15 mouse cellular contexts compared by ENCODE assay signal in genomic region chr10:95307916-95308315, GRCm38 (mm10). TPM values are rescaled to one million over a fixed set of nuclear protein-coding genes. Genes with fewer than 3 reads are reported as not detected.
A peak's percentile ranks its signal among the peaks of the same experiment; 100 is the strongest.
DNase-seq lines count a peak whose midpoint lies in the region; ATAC-seq and TF ChIP-seq lines count a peak whose summit lies in the region.
"Had no signal": no experiment of that assay in that cellular context is flagged by ENCODE, and none has a peak within 500 bp of the region (broad histone marks: within the 10 kb centered on the region; RNA-seq: fewer than 3 reads in every experiment).

No protein-coding gene starts in this region.

- H3K27me3 ChIP-seq in forebrain, embryonic 11.5 days (ENCODE audit: control insufficient read depth, insufficient read depth, low read length) = no peaks in the 10 kb centered on the region
- peaks cover 11% of the 10 kb centered on the region for H3K27me3 ChIP-seq in forebrain, embryonic 12.5 days
- no peaks in the 10 kb centered on the region for H3K27me3 ChIP-seq in liver, adult 2 months (ENCODE audit: control insufficient read depth, insufficient read depth, low read length)
- H3K27me3 ChIP-seq in liver, embryonic 11.5 days (replicated peaks; ENCODE audit: control insufficient read depth, insufficient read depth, low read length) = no peaks in the 10 kb centered on the region
- no peaks in the 10 kb centered on the region for H3K27me3 ChIP-seq in E14TG2a.4 (ENCODE audit: insufficient read depth, low read length)
- no peaks in the 10 kb centered on the region for H3K27me3 ChIP-seq in embryonic facial prominence, embryonic 12.5 days
- H3K27me3 ChIP-seq: forebrain, embryonic 15.5 days; neural tube, embryonic 15.5 days; Patski had no signal

- no peak overlapping the region for H3K9ac ChIP-seq in forebrain, embryonic 11.5 days (ENCODE audit: low read length)
- H3K9ac ChIP-seq in forebrain, embryonic 12.5 days = no peak overlapping the region
- no peak overlapping the region for H3K9ac ChIP-seq in liver, adult 2 months (ENCODE audit: low read depth, low read length)
- H3K9ac ChIP-seq in liver, embryonic 11.5 days (ENCODE audit: low read depth, low read length) = no peak overlapping the region
- no peak overlapping the region for H3K9ac ChIP-seq in embryonic facial prominence, embryonic 12.5 days
- H3K9ac ChIP-seq: forebrain, embryonic 15.5 days; limb, embryonic 13.5 days; midbrain, embryonic 12.5 days; neural tube, embryonic 15.5 days had no signal

- H3K4me1 ChIP-seq in forebrain, embryonic 11.5 days (replicated peaks; ENCODE audit: control insufficient read depth, insufficient read depth, low read length) = peaks cover 2% of the 10 kb centered on the region; the same call in 1 of the 2 replicates
- peaks cover 28% of the 10 kb centered on the region for H3K4me1 ChIP-seq in forebrain, embryonic 12.5 days
- peaks cover 11% of the 10 kb centered on the region for H3K4me1 ChIP-seq in liver, adult 2 months (ENCODE audit: control insufficient read depth, insufficient read depth, low read length)
- H3K4me1 ChIP-seq in liver, embryonic 11.5 days (replicated peaks; ENCODE audit: control insufficient read depth, insufficient read depth, low read length) = peaks cover 4% of the 10 kb centered on the region
- peaks cover 83% of the 10 kb centered on the region for H3K4me1 ChIP-seq in E14TG2a.4 (replicated peaks; ENCODE audit: low read depth, low read length)
- H3K4me1 ChIP-seq in embryonic facial prominence, embryonic 12.5 days = peaks cover 22% of the 10 kb centered on the region

- peak; percentile 28 for DNase-seq in forebrain, embryonic 11.5 days (ENCODE audit: low spot score)
- DNase-seq in liver, adult 2 months (ENCODE audit: extremely low read depth, low read depth, low spot score) = no peak
- DNase-seq in liver, embryonic 11.5 days (ENCODE audit: low spot score) = no peak
- DNase-seq in adrenal gland, adult 2 months = no peak
- DNase-seq in frontal cortex, postnatal 36 days (ENCODE audit: low spot score in 2 of 2) = no peak
- DNase-seq: cerebellum, adult 9-11 months; heart, adult 18-20 months had no signal

- TF ChIP-seq CTCF in liver, adult 2 months (IDR thresholded peaks at IDR 0.05; ENCODE audit: low read depth, low read length) = peak; percentile 20; the same call in 1 of the 2 replicates
- TF ChIP-seq CTCF in E14TG2a.4 (conservative IDR thresholded peaks at IDR 0.05; ENCODE audit: low read length) = peak; percentile 57

- no peaks in the 10 kb centered on the region for H3K36me3 ChIP-seq in forebrain, embryonic 11.5 days (ENCODE audit: control insufficient read depth, insufficient read depth, low read length)
- no peaks in the 10 kb centered on the region for H3K36me3 ChIP-seq in forebrain, embryonic 12.5 days (replicated peaks)
- H3K36me3 ChIP-seq in liver, adult 2 months (ENCODE audit: control insufficient read depth, insufficient read depth, low read length) = no peaks in the 10 kb centered on the region
- no peaks in the 10 kb centered on the region for H3K36me3 ChIP-seq in liver, embryonic 11.5 days (ENCODE audit: control insufficient read depth, insufficient read depth, low read length)
- H3K36me3 ChIP-seq in E14TG2a.4 (ENCODE audit: insufficient read depth, low read length) = peaks cover 11% of the 10 kb centered on the region
- no peaks in the 10 kb centered on the region for H3K36me3 ChIP-seq in embryonic facial prominence, embryonic 12.5 days
- H3K36me3 ChIP-seq: forebrain, embryonic 15.5 days; limb, embryonic 13.5 days; midbrain, embryonic 12.5 days; neural tube, embryonic 15.5 days had no signal

- TF ChIP-seq POLR2A in liver, adult 2 months (IDR thresholded peaks at IDR 0.05; ENCODE audit: extremely low read depth, insufficient read depth, low read length) = no peak

- 89% methylated on average over 5 of the region's 5 CpGs for WGBS in forebrain, embryonic 11.5 days
- 89% methylated on average over 5 of the region's 5 CpGs for WGBS in forebrain, embryonic 12.5 days
- 93% methylated on average over 5 of the region's 5 CpGs for whole genome bisulfite sequencing in liver, adult 2 months
- WGBS in liver, embryonic 11.5 days = 79% methylated on average over 5 of the region's 5 CpGs
- WGBS in embryonic facial prominence, embryonic 12.5 days = 83% methylated on average over 5 of the region's 5 CpGs

- no peaks in the 10 kb centered on the region for H3K9me3 ChIP-seq in forebrain, embryonic 11.5 days (ENCODE audit: control insufficient read depth, low read length)
- no peaks in the 10 kb centered on the region for H3K9me3 ChIP-seq in forebrain, embryonic 12.5 days
- no peaks in the 10 kb centered on the region for H3K9me3 ChIP-seq in liver, embryonic 11.5 days (ENCODE audit: control insufficient read depth, low read length)
- H3K9me3 ChIP-seq in E14TG2a.4 (ENCODE audit: low read length) = no peaks in the 10 kb centered on the region
- H3K9me3 ChIP-seq in embryonic facial prominence, embryonic 12.5 days = no peaks in the 10 kb centered on the region
- H3K9me3 ChIP-seq: forebrain, embryonic 15.5 days; limb, embryonic 13.5 days; midbrain, embryonic 12.5 days; neural tube, embryonic 15.5 days had no signal

- H3K27ac ChIP-seq in forebrain, embryonic 11.5 days (ENCODE audit: low read depth, low read length) = no peak overlapping the region
- no peak overlapping the region for H3K27ac ChIP-seq in forebrain, embryonic 12.5 days
- no peak overlapping the region for H3K27ac ChIP-seq in liver, adult 2 months (replicated peaks; ENCODE audit: insufficient read depth, low read depth, low read length)
- H3K27ac ChIP-seq in liver, embryonic 11.5 days (ENCODE audit: low read depth, low read length) = no peak overlapping the region
- H3K27ac ChIP-seq in embryonic facial prominence, embryonic 12.5 days = peak overlapping the region; percentile 70; the same call in 1 of the 2 replicates
- H3K27ac ChIP-seq: forebrain, embryonic 15.5 days; limb, embryonic 13.5 days; midbrain, embryonic 12.5 days; neural tube, embryonic 15.5 days had no signal

- peaks cover 3% of the 10 kb centered on the region; the same call in 1 of the 2 replicates for H3K79me2 ChIP-seq in liver, adult 2 months (ENCODE audit: control insufficient read depth, insufficient read depth, low read length)

- no peak for ATAC-seq in forebrain, embryonic 11.5 days (replicated peaks; ENCODE audit: low FRiP score)
- ATAC-seq in forebrain, embryonic 12.5 days (ENCODE audit: low FRiP score) = no peak
- no peak for ATAC-seq in liver, embryonic 11.5 days (replicated peaks; ENCODE audit: low FRiP score)
- ATAC-seq in embryonic facial prominence, embryonic 12.5 days (ENCODE audit: insufficient number of reproducible peaks, insufficient read depth, low FRiP score, low TSS enrichment) = no peak
- ATAC-seq: forebrain, embryonic 15.5 days; Patski had no signal

- H3K4me3 ChIP-seq in forebrain, embryonic 11.5 days (ENCODE audit: low read depth, low read length) = no peak overlapping the region
- H3K4me3 ChIP-seq in forebrain, embryonic 12.5 days (replicated peaks) = no peak overlapping the region
- no peak overlapping the region for H3K4me3 ChIP-seq in liver, adult 2 months (ENCODE audit: insufficient read depth, low read depth, low read length)
- H3K4me3 ChIP-seq in liver, embryonic 11.5 days (ENCODE audit: low read depth, low read length) = no peak overlapping the region
- H3K4me3 ChIP-seq in E14TG2a.4 (replicated peaks; ENCODE audit: low read length) = no peak overlapping the region
- H3K4me3 ChIP-seq in embryonic facial prominence, embryonic 12.5 days = no peak overlapping the region
- H3K4me3 ChIP-seq: forebrain, embryonic 15.5 days; limb, embryonic 13.5 days; midbrain, embryonic 12.5 days; neural tube, embryonic 15.5 days had no signal

- no peak overlapping the region for H3K4me2 ChIP-seq in forebrain, embryonic 11.5 days (ENCODE audit: low read depth, low read length, severe bottlenecking)
- no peak overlapping the region for H3K4me2 ChIP-seq in forebrain, embryonic 12.5 days
- no peak overlapping the region for H3K4me2 ChIP-seq in liver, embryonic 11.5 days
- no peak overlapping the region for H3K4me2 ChIP-seq in embryonic facial prominence, embryonic 12.5 days (replicated peaks)
- H3K4me2 ChIP-seq: forebrain, embryonic 15.5 days; limb, embryonic 13.5 days; midbrain, embryonic 12.5 days; neural tube, embryonic 15.5 days had no signal

RNA-seq across cellular contexts. Expression of gene Cradd, which starts 16.0 kb away (rescaled TPM):
- 15.7 and 16.6 TPM in 2 replicates for polyA plus RNA-seq in forebrain, embryonic 11.5 days (2014; fragmentation: Nextera tagmentation; extraction: Ambion mirVana)
- 13.3 and 14.2 TPM in 2 replicates for polyA plus RNA-seq in forebrain, embryonic 12.5 days (2016; fragmentation: Nextera tagmentation; extraction: Ambion mirVana)
- total RNA-seq in liver, adult 2 months (2014; rRNA removed) = 8.9 and 10.6 TPM in 2 replicates
- 24.7 and 34.7 TPM in 2 replicates for polyA plus RNA-seq in liver, adult 2 months (2012; rRNA removed)
- polyA plus RNA-seq in liver, embryonic 11.5 days (2014; fragmentation: Nextera tagmentation; extraction: Ambion mirVana) = 10.1 and 10.5 TPM in 2 replicates
- 12.1 and 14.1 TPM in 2 replicates for polyA plus RNA-seq in embryonic facial prominence, embryonic 12.5 days (2016; fragmentation: Nextera tagmentation; extraction: Ambion mirVana)
- 10 to 100 TPM; 12.7 to 13.1 TPM for total RNA-seq in adrenal gland, adult 2 months (2021)
- 31.1 and 32.5 TPM in 2 replicates for polyA plus RNA-seq in adrenal gland, adult 2 months (2012; rRNA removed)
